Mouse (Mus musculus) cerebellum, postnatal 36 days (tissue): ENCODE results near the gene Arf1.

Experiments used
- DNase-seq, 2 experiments: peaks; one replicate each; pipeline ENCODE4 v3.0.0; 2021 to 2022; ENCODE audit warnings: mixed read lengths in 2 of 2

The Arf1 gene

DNA sequence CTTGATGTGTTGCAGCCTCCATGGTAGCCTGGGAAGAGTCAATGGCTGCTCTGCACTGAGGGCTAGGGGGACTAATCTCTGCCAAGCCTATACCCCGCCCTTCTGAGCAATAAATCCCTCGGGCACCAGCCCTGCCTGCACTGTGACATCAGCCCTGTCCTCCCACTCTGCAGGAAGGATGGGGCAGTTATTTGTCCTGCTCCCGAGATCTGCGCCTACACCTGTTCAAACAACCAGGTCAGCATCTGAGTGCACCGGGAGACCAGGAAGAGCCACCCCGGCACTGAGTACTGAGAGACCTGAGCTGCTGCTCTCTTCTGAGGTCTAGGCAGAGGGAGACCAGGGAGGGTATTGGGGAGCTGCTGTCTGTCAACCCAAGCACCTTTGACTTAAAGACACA, 40.4 kb downstream of the Arf1 start:
- DNase-seq = no peak

DNA sequence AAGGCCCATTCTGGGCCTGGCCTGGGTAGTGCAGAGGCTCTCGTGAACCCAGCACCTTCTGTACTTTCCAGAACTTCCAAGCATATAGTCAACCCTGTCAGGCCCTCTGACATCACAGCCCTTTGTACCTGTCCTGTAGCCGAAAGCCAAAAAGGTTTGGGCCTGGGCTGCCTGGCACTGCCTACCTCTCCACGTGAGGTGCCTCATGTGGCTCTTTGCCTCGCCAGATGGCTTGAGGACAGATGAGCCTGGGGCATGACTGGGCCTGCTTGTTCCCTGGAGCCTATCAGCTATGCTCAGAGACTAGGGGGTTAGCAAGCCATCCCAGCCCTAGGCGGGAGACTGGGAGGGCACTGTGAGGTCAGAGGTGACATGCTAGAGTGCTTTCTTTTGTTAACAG, 42.6 kb downstream of the Arf1 start:
- DNase-seq = no peak

DNA sequence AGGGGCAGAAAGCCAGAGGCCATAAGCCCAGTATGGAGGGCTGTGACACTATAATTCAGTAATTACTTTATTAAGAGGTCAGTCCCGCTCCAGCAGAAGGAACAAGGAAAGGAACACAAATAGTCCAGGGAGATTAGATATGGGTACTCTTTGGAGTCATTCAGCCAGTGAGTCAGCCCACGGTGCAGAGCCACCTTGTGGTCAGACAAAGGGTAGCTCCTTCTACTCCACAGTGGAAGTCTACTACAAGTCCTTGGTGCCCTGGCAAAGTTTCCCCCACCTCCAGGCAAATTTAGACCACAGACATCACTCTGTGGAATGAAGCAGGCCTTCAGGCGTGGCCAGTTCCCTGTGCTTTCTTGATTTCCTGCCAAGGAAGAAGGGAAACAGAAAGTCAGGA, 44.2 kb downstream of the Arf1 start:
- peak; percentile 56 to 62 for DNase-seq

DNA sequence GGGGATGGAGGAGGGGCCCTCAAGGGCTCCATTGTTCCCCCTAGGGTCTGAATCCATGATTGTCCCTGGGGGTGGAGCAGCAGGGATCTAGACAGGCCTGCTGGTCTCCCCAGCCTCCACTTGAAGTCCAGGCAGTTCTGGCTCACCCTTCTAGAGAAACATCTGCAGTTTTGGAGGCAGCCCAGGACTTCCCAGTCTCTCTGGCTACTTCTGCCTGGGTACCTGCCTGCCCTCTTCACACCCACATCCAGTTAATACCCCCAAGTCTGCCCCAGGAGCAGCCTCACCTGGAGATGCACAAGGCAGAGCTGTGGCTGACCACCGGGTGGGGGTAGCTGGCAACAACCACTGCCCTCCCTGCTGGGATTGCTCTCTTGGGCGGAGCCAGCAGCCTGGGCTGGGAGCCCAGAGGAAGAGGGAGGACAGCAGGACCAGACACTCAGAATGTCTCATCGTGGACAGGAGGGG, 45.2 kb downstream of the Arf1 start, which contains the start of gene Gjc2:
TSS of gene Gjc2 (minus strand) at position 350 of the 468 bp plus-strand sequence.
- peak; percentile 32 to 36 for DNase-seq

- no peak for DNase-seq
Measured at GRCm38 (mm10) chr11:59176921-59177320, 51.1 kb downstream of the Arf1 start.

DNA sequence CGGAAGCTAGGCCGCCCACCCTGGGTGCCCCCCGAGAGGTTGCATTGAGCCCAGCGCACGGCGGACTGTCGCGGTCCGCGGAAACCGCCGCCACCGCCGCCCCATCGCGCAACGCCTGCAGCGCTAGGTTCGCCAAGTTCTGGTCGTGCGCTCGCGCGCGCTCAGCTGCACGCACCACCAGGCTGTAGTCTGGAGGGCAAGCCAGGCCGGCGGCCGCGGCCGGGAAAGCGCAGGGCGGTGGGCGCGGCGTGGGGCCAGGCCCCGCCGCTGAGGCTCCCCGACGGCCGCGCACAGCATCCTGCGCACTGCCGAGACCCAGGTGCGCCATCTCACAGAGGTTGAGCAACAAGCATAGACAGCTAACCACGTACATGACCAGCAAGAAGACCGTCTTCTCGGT, 51.6 kb downstream of the Arf1 start:
- DNase-seq = no peak

GRCm38 (mm10) chr11:59174189-59174838, 53.8 kb downstream of the Arf1 start:
- no peak for DNase-seq

- no peak for DNase-seq
Measured at GRCm38 (mm10) chr11:59170549-59170948, 57.5 kb downstream of the Arf1 start.

GRCm38 (mm10) chr11:59169807-59170206, 58.3 kb downstream of the Arf1 start:
- DNase-seq = no peak

- DNase-seq = no peak
Measured at GRCm38 (mm10) chr11:59165616-59166241, 62.3 kb downstream of the Arf1 start.

GRCm38 (mm10) chr11:59164384-59164783, 63.7 kb downstream of the Arf1 start:
- no peak for DNase-seq

DNA sequence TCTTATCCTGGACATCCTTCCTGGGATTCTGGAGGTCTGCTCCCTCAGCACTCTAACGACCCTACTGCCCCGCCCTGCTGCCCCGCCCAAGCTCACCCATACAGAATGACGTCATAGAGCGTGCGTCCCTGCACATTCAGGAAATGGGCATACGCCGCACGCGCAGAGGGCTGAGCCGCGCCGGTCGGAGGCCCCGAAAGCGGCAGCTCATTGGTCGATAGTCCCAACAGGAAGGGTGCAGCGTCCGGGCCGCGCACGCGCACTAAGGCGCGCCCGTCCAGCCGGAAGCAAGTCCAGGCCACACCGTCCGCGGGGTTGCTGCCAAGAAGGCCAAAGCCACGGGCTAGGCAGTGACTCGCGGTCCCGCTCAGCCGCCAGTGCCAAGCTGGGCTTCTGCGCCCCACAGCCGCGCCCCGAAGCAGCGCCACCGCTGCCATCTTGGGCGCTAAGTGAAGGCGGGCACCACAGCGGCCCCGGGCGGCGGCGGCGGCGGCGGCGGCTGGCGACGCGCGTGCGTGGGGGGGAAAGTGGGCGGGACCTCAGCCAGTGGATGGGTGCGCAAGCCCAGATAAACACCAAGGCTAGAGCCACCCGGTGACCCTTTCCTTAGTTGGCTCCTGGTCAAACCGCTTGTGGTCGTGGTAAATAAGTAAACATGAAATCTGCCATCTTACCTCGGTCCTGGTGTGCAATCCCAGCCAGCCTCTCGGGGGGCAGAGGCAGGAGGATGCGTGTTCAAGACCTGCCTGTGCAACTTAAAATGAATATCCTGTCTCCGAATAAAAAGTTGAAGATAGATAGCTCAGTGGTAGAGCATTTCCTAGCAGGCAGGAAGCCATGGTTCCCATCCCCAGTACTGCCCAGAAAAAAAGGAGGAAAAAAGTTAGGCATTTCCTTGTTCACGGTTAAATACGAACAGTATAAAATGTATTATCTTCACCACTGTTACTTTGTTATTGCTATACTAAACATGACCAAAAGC, 64.5 kb downstream of the Arf1 start, which contains the start of gene Iba57:
TSS of gene Iba57 (minus strand) at position 485 of the 982 bp plus-strand sequence.
- peak; percentile 98 for DNase-seq

GRCm38 (mm10) chr11:59162443-59163254, 65.4 kb downstream of the Arf1 start:
- DNase-seq = peak in 1 of 2 experiments; percentile 13
